Mouse (Mus musculus) left cerebral cortex, postnatal 36 days (tissue): ENCODE measurements around the gene Rad51. TPM values are rescaled to one million over a fixed set of nuclear protein-coding genes. Genes with fewer than 3 reads are reported as not detected.

ENCODE experiments used
- DNase-seq, 2 experiments: peaks; one replicate each; pipeline ENCODE4 v3.0.0; 2021 to 2022; ENCODE audit warnings: low spot score in 2 of 2, mixed read lengths in 1 of 2
- intact Hi-C: fragments of 180-260 bp; cut with DNase I; formaldehyde crosslinking; loops from one replicate; pipeline ENCODE4 v1.15.1; 2025
- total RNA-seq, 2 experiments: library from RNA; stranded (reverse); gene quantifications; 2 replicates each; pipeline ENCODE4 v1.2.3; 2021

Gene Rad51
- 1 to 10 TPM in 1 of 2 experiments, under 1 TPM in 1; 0.57 to 1.5 TPM for total RNA-seq

DNA sequence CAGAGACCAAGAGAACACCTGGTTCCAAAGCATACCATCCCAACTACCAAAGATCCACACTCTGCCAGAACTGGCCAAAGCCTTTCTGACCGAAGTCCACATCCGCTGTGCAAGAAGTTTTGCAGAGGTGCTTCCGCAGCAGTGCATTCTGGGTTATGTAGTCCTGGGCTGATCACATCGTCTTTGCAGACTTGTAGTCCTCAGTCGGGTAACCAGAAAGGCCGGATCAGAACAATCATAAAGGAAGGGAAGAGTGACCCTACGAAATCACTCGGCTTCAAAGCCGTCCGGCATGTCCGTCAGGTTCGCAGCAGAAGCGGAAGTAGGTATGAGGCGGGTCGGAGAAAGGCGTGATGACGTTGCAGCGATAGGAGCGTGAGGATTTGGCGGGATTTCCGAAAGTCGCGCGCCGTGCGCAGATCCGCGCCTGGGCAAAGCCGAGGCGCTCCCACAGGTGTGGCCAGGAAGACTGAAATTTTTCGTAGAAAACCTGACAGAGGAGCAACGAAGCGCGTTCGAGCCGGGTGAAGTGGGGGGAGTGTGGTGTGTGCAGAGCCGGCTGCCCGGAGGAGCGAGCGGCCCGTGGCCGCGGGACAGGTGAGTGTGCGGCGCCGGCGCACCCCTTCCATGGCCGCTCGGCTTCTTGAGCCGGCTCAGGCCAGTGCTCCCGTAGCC, at the start of gene Rad51:
Gene Rad51, plus strand, starts transcription at position 356 of the 675 bp plus-strand sequence.
- intact Hi-C loops: loop anchor here (5.0 kb wide), 1 partner anchor 75 kb away; no protein-coding TSS in a partner anchor

DNA sequence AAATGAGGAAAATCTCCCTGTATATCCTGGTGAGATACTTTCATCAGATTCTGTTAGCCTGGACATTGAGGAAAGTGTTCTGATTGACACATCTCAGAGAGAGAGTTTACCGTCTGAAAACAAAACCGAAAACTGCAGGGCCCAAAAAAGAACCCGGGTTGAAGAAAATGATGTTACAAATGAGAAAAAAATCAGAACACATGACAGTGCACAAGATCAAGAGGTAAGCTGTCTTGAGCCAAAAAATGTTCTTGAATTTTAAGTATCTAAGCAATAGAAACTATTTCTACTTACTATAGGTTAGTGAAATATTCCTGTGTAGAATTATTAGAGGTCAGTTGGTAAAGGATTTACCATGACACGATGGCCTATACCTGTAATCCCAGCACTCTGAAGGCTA, 40.2 kb upstream of the Rad51 start:
- intact Hi-C loops: no loop called here
- DNase-seq: no peak

More for the DNA sequence above, at the start of gene Rad51:
- peak; percentile 88 to 90 for DNase-seq

DNA sequence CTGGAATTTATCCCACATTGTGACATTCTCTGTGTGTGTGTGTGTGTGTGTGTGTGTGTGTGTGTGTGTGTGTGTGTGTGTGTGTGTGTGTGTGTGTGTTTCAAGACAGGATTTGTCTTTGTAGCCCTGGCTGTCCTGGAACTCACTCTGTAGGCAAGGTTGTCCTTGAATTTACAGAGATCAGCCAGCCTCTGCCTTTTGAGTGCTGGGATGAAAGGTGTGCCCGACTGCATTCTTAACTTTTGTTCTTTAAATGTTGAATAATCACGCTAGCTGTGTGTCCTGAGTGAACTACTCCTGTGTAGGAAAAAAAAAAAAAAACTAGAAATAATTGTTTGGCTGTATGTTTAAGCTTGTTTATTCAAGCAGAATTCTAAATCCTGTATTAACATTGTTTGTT, 26.4 kb upstream of the Rad51 start:
- no peak for DNase-seq
- intact Hi-C loops: no loop called here

DNA sequence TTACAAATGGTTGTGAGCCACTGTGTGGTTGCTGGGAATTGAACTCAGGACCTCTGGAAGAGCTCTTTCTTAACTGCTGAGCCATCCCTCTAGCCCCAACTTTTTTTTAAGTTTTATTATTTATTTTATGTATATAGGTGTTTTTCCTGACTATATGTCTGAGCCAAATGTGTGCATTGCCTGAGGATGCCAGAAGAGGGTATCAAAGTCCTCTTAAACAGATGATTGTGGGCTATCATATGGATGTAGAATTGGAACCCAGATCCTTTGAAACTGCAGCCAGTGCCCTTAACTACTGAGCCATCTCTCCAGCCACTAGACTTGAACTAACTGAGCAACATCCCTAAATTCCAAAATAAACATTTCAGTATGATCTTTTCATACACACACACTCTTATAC, 11.0 kb upstream of the Rad51 start:
- no peak for DNase-seq
- intact Hi-C loops: no loop called here

DNA sequence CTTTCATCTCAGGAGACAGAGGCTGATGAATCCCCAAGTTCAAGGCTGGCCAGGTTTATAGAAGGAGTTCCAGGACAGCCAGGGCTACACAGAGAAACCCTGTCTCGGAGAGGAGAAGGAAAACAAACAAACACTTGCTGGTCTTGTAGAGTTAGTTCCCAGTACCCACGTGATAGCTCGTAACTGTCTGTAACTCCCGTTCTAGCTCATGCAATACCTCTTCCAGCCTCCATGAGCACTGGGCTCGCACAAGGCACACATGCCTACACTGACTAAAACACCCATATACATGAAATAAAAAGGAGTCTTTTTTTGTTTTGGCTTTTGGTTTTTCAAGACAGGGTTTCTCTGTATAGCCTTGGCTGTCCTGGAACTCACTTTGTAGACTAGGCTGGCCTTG, 6.0 kb upstream of the Rad51 start:
- intact Hi-C loops: no loop called here
- no peak for DNase-seq

DNA sequence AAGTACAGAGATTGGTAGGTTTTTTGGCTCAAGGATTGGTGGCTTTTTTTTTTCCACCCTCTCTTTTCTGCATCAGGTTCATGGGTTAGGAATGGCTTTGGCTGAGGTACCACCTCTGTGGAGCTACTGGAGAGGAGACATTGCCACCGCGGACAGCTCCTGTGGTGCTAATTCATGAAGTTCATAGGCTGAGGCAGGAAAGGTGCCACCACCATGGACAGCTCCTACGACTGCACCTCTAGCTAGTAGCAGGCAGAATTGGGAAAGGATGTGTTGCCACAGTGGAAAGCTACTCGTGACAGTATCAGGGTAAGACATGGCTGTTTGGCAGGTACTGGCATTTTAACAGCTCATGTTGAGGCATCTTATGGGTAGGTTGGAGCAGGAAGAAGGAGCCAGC, 4.0 kb upstream of the Rad51 start:
- intact Hi-C loops: no loop called here
- DNase-seq: no peak

DNA sequence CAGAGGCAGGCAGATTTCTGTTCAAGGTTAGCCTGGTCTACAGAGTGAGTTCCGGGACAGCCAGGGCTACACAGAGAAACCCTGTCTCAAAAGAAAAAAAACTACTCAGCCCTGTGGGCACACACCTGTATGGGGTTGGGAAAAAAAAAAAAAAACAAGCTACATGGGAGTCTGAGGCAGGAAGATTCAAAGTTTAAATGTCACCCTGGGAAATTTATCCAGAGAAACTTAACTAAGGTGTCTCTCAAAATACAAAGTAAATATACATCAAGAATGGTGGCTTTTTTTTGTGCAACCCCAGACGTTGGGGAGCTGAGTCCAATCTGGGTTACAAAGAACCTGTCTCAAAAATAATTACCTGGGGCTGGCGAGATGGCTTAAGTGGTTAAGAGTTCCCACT, 1.5 kb upstream of the Rad51 start:
- intact Hi-C loops: loop anchor here (5.0 kb wide), 1 partner anchor 74 kb away; no protein-coding TSS in a partner anchor
- DNase-seq: no peak

DNA sequence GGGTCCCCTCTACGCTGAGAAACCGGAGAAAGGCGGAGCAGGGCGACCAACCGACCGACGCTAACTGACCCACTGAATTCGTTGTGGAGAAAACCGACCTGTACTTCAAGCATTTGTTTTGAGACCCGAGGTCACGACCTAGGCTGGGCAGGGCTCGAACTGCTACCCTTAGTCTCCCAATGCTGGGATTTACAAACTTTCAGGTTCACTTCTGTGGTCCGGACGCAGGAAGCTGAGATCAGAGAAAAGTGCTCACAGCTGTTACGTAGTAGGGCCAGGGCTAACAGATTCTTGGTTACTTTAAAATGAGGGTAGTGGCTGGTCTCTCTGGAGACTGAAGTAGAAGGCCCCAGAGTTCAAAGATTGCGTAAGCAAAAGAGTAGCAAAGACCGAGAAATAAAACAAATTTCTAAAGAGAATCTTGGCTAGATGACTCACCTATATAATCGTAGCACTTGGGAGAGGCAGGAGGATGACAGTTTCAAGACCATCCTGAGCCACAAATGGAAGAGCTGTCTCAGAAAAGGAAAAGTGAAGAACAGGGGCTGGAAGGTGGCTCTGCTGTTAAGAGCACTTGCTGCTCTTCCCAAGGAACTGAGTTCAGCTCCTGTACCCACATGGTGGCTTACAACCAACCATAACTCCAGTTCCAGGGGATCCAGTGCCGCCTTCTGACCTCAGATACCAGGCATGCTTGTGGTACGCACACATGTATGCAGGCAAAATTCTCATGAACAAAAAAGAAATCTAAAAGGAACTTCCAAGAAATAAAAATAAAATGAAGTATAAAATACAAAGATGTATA, 730 bp downstream of the Rad51 start:
- DNase-seq: no peak
- intact Hi-C loops: loop anchor here (5.0 kb wide), 1 partner anchor 76 kb away; no protein-coding TSS in a partner anchor

DNA sequence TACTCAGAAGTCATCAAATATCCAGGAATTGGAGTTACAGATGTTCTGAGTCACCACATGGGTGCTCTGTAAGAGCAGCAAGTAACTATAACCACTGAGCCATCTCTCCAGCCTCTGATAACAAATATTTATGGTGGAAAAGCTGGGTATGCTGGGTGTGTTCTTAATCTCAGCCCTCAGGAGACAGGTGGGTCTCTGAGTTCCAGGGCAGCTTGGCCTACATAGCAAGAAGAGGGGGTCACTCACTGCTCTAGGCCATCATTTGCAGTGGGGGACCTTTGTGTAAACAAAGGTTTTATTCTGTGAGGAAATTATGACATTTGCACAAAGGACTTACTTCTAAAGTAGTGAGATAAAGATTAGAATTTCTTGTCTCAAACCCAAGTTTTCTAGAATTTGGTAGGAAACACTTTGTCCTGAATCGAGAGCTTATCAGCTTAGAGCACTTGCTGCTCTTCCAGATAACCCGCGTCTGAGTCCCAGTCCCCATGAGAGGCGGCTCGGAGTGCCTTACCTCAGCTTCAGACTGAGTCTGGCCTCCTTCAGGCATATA, 23.8 kb downstream of the Rad51 start:
- intact Hi-C loops: no loop called here
- no peak for DNase-seq

DNA sequence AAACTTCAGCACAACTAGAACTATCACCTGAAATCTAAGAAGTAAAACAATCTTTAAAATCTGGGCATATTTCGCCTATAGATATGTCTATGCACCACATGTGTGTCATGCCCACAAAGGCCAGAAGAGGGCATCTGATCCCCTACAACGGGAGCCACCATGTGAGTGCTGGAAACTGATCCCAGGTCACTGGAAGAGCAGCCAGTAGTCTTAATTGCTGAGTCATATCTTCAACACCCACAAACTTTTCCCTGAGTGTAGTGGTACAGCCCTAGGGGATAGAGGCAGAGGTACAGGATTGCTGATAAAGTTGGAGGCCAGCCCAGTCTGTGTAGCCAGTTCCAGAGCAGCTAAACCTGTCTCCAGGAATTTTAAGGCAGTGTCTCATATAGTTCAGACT, 32.6 kb downstream of the Rad51 start:
- intact Hi-C loops: no loop called here
- no peak for DNase-seq

DNA sequence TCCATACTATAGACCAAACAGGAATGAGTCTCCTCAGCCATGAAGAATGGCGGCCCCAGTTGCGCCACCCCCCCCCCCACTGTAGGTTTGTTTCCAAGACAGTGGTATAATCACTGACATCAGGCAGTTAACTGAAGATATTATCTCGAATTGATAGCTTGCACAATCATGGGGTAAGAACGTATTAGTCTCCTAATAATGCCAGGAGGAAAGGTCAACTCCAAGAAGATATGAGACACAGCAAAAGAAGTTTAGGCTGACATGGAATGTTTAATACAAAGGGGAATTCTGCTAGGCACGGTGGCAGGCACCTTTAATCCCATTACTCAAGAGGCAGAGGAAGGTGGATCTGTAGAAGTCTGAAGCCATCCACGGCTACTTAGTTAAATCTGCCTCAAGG, 33.8 kb downstream of the Rad51 start:
- intact Hi-C loops: no loop called here
- DNase-seq: no peak

DNA sequence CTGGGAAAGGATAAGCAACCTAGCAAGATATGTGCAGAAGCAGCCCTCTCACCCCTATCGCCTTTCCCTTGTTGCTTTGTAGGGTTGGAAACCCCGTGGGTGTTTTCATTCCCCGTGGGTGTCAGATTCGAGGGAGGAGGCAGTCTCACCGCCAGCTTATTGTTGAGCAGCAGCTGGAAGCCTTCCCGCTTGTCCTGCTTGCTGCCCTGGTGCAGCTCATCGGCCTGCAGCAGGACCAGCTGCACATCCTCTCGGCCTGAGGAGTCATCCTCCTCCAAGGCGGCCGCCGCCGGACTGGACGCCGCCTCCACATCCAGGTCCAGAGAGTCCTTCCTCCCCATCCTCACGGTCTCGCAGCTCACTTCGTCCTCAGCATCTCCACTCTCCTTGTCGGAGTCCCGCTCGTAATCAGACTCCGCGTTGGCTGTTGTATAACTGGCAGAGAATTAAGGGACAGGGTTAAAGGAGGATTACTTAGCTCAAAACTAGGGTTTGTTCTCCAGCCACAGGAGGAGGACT, 34.6 kb downstream of the Rad51 start:
- intact Hi-C loops: no loop called here
- DNase-seq: peak in 1 of 2 experiments; percentile 17

DNA sequence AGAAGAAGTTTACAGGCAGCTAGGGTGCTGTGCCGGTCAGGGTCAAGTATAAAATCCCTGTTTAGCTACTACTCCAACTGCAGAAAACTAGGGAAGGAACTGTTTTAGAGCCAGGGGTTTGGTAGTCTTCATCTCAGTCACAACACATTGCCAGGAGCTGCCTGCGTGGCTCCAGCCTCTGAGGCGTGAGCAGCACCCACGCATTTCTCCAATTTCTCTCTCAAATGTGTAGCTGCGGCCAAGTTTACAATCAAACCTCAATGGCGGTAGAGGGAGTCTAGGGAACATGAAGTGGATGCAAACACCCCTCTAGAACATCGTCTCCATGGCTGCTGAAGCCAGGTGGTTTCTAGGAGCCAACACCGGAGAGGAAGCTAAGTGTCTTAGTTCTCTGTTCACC, 35.2 kb downstream of the Rad51 start:
- DNase-seq: peak; percentile 38 to 46
- intact Hi-C loops: no loop called here

DNA sequence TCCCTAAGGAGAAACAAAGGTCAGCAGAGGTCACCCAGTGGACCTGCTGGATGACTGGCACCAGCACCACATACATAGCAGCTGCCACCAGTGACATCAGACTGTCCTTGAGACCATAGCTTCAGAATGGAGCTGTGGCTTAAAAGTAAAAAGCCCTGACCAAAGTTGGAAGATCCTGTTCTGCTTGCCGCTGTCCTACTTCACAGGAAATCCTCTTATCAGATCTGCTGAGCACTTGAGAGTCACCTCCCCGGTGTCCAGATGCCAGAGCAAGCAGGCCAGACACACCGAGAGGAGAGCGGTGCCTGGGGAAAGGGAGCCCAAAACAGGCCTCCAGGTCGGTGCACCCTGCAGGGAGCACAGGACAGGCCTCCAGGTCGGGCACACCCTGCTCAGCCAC, 39.7 kb downstream of the Rad51 start:
- intact Hi-C loops: no loop called here

DNA sequence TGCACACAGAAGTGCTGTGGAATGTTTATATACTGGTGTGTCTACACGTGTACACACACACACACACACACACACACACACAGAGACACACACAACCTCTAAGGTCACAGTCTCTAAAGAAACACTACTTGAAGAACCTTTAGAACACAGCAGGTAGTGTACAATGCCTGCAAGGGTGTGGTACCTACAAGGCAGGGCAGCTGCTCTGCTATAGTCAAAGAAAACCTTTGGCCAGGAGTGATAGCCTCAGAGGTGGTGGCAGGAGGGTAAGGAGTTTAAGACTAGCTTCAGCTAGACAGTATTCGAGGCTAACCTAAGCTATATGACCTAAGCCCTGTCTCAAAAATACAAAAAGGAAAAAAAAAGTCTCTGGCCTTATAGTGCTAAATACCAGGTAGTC, 42.1 kb downstream of the Rad51 start:
- DNase-seq: no peak
- intact Hi-C loops: no loop called here

More for the DNA sequence above, 39.7 kb downstream of the Rad51 start:
- DNase-seq: no peak

DNA sequence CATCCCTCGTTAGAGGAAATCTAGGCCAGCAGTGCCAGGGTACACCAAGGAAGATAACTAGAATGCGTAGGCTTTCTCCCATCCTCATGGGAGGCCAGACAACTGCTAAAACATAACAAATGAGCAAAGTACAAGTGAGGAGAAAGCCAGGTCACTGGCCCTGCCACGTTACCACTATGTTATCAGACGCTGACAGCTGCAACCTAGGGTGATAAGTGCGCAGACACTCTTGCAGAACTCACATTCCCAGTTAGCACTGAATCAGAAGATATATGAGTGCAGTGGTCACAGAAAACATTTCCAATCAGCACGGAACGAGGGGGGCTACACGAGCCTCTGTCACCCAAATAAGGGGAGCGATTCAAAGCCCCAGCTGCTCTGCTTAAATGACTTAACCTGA, 42.8 kb downstream of the Rad51 start:
- DNase-seq: no peak
- intact Hi-C loops: no loop called here

DNA sequence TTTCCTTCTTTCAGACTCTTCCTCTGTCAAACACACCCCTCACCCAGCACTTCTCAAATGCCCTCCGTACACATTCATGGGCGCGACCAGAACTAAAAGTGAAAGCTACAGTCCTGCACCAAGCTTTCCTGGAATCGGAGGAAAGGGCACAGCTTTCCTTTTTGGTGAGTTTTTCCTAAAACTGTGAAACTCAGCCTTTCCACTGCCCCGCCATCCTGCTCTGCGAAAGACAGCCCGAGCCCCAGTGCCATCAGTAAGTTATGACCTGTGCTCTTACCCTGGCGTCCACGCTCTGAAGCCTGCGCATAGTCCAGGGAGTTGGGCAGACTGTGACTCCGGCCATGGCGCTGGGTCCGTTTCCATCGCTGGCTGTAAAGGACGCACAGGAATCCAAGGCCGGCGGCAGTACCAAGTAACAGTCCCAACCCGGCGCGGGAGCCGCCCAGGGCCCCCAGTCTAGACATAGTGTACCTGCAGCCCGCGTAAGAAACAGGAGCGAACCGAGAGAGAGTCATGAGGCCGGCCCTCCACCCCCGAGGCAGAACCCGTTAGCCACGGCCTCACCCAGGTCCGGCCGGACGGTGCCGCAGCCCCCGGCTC, 43.6 kb downstream of the Rad51 start:
- DNase-seq: no peak
- intact Hi-C loops: no loop called here

DNA sequence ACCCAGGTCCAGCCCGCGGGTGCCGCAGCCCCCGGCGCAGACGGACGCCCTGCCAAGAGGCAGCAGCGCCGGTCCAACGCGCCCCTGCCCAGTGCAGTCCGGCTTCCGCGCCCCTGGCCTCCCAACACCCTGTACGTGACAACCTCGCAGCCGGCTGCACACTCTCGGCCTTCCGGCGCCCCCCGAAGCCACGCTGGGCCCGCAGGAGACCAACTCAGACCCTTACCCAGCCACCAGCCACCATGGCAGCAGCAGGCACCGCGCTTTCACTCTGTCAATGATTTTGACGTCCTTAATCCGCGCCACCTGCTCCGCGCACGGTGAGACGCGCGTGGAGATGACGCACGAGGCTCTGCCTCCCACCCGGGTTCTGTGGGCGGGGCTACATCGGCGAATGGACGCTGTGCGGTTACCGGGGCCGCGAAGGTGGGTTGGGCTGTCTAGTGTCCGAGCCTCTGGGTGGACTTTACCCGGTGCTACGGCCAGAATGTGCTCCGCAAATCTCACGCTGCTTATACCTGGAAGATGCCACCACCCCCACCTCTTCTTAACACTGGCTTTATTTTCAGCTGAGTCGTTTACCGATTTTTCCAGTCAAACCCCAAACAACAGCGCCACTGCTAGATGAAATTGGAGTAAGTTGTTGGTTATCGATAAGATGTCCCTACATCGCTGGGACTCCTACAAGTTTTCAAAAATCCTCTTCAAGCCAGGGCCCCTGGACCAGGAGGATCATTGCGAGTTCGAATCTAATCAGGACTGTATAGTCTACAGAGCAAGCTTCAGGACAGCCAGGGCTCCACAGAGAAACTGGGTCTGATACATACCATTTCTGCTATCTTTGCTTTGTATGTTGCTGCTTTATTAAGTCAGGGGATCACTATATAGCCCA, 44.3 kb downstream of the Rad51 start, which contains the start of gene Rmdn3:
Gene Rmdn3, minus strand, starts transcription at position 354 of the 892 bp plus-strand sequence.
- peak; percentile 95 to 96 for DNase-seq
- intact Hi-C loops: no loop called here

DNA sequence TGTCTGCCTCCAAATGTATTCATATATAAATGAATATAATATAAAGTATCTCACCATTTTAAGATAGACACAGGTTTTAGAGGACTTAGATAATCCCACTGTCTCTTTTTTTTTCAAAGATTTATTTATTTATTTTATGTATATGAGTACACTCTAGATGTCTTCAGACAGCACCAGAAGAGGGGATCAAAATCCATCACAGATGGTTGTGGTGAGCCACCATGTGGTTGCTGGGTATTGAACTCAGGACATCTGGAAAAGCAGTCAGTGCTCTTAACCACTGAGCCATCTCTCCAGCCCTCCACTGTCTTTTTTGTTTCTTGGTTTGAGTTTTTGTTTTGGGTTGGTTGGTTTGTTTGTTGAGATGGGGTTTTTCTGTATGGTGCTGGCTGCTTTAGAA, 45.2 kb downstream of the Rad51 start:
- intact Hi-C loops: no loop called here
- no peak for DNase-seq
